Mouse (Mus musculus) regulatory T cell (primary cell): ENCODE results near the gene Astn2.

Experiments
- in situ Hi-C: fragments of 300-600 bp; cut with MboI, MseI; formaldehyde crosslinking; loops from one replicate; pipeline ENCODE4 v1.15.1; 2025; ENCODE audit warnings: high pct_unique_total_duplicates

Astn2 gene

GRCm38 (mm10) chr4:65565493-65565892 lies 838.9 kb downstream of the Astn2 start:
- in situ Hi-C loops: no loop called here

DNA sequence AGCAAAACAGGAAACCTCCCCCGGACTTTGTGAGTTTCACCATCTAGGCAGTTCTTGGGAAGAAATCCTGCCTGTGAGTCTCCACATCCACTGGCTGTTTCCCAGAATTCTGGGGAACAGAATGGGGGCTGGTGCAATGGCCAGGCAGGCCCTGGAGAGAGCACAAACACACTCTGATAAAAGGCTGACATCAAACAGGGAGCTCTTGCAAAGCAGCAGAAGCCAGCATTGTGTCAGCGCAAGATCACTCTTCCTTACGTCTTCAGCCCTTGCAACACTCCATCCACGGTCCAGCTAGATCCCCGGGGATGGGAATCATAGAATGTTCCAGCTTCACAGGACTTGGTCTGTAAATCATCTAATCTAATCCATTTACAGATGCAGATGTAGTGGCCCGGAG lies 855.9 kb downstream of the Astn2 start:
- in situ Hi-C loops: no loop called here

- in situ Hi-C loops: no loop called here
Measured at GRCm38 (mm10) chr4:65545582-65545981, 858.8 kb downstream of the Astn2 start.

- in situ Hi-C loops: no loop called here
Measured at GRCm38 (mm10) chr4:65532071-65532736, 872.2 kb downstream of the Astn2 start.

- in situ Hi-C loops: no loop called here
Measured at GRCm38 (mm10) chr4:65531621-65532020, 872.8 kb downstream of the Astn2 start.

DNA sequence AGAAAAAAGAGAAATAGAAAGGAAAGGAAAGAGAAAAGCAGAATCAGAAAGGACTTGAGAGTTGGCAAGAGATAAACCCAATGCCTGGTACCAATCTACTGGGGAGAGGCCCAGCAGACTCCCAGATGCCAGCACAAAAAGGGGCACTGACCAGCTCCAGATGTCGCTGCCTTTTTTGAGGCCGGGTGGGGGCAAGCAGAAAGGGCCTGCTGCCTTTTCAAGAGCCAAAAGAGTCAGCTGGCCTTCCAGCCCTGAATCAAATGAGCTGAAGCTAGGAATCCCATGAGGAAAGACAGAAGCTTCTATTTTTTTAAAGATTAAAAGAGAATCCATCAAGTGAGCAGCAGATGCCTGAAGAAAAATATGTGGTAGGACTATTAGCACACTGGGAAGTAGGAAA lies 873.5 kb downstream of the Astn2 start:
- in situ Hi-C loops: no loop called here

DNA sequence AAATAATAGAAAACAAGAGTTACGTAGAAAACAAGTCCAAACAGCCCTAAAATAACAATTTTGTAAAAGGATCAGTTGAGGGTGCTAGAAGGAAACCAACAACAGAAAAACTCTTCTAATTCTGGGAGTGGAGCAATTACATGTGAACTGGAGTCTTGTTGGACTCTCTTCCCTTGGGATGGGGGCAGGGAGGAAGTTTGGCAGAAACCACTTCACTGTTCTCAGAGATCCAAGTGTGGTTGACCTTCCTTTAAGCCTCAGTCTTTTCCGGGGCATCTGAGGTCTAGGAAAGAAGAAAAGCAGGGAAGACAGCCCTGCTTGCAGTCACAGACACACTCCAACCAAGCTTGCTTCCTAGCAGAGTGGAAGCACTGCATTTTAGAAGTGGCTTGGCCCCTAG lies 896.3 kb downstream of the Astn2 start:
- in situ Hi-C loops: no loop called here

GRCm38 (mm10) chr4:65506870-65507269 lies 897.5 kb downstream of the Astn2 start:
- in situ Hi-C loops: no loop called here

DNA sequence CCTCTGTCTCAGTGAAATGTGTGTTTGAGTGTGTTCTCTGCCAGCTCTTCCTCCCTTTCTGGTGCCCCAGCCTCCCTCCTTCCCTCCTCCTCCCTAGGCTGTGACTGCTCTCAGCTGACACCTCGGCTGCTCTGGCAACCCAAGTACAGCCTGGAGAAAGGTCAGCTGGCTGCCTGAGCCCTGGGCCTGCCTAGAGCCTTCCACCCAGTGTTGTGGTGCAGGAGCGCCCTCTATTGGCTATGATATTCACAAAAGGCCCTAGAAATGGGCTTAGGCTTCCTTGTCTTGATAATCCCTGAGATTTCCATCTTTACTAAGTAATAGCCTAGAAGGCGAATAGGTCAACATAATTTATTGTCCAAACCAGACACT lies 908.0 kb downstream of the Astn2 start:
- in situ Hi-C loops: no loop called here

- in situ Hi-C loops: no loop called here
Measured at GRCm38 (mm10) chr4:65495705-65496462, 908.5 kb downstream of the Astn2 start.

DNA sequence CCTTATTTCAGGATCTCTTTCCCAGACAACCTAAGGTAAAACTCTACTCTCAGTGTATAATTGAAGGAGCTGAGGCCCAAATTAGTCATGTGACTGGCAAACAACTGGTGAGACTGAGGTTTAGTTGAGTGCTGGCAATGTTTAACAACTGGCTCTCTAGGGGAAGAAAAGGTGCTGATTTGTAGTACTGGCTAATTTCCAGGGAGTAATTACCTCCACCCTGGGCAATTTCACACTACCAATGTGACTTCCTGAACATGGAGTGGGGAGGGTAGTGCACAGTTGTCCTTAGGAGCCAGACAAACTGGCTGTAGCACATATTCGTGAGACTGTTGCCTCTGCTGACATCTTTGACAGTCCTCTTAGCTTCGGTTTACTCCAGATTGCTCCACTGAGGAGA lies 912.9 kb downstream of the Astn2 start:
- in situ Hi-C loops: no loop called here

DNA sequence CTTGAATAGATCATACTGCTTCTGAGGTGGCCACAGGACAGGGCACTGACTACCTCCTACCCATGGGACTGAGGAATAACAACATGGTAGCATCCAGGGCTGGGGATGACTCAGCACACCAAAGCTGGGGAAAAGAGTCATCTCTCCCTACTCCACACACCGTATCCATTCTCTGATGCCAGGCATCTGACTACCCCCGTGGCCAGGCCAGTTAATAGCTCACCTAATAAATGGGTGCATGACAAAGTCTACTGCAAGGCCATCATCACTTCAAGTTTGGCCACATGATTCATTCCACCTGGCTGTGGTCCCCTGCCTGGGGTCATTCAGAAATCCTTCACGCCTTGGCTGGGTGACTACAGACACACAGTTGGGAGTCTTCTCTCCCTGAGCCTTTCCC lies 914.7 kb downstream of the Astn2 start:
- in situ Hi-C loops: no loop called here

- in situ Hi-C loops: no loop called here
Measured at GRCm38 (mm10) chr4:65481632-65482031, 922.8 kb downstream of the Astn2 start.

GRCm38 (mm10) chr4:65477106-65477505 lies 927.3 kb downstream of the Astn2 start:
- in situ Hi-C loops: loop anchor here (10.0 kb wide), 1 partner anchor 1682 kb away; no protein-coding TSS in a partner anchor

DNA sequence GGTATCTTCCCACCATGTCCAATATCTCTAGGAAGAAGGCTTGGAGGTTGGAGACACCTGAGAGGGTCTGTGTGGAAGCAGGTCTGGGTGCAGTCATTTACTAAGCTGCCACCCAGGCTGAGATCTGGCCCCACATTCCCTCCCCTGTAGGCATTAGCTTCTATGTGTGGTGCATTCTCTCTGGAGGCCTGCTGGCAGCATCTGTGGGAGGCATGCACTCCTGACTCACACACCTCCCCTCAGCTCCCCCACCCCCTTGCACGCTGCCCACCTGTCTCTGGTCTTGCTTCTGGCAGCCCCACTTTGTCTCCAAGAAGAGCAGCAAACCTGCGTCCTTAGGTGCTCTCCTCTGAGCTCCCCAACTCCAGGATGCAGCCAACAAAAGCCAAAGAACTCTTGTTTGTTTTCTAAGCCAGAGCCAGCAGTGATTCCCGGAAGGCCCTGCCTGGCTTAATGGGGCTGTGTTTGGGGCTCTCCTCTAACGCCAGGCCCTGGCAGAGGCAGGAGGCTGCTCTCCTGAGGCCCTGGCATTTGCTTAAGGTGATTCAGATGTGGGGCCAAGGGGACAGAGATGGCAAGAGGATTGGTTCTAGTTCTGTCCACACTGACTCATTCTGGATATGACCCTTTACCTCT lies 928.4 kb downstream of the Astn2 start:
- in situ Hi-C loops: loop anchor here (10.0 kb wide), 1 partner anchor 1681 kb away; no protein-coding TSS in a partner anchor

DNA sequence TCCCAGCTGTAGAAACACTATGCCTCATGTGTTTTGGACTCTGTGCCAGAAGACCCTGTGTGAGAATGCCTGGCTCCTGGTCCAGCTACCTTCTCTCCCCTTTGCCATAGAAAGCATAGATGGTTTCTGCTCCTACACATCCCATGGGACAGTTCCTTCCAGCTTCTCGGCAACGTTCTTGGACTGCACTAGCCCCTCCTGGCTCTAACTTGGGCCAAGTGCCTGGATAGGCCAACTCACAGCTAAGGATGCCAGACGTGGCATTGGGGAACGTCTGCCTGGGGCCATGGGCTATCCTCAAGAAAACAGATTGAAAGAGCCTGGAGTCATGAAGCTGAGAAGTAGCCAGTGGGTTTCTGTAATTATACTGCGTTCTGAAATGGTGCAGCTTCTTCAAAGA lies 931.3 kb downstream of the Astn2 start:
- in situ Hi-C loops: loop anchor here (10.0 kb wide), 1 partner anchor 1678 kb away; no protein-coding TSS in a partner anchor

- in situ Hi-C loops: no loop called here
Measured at GRCm38 (mm10) chr4:65449171-65449570, 955.2 kb downstream of the Astn2 start.

DNA sequence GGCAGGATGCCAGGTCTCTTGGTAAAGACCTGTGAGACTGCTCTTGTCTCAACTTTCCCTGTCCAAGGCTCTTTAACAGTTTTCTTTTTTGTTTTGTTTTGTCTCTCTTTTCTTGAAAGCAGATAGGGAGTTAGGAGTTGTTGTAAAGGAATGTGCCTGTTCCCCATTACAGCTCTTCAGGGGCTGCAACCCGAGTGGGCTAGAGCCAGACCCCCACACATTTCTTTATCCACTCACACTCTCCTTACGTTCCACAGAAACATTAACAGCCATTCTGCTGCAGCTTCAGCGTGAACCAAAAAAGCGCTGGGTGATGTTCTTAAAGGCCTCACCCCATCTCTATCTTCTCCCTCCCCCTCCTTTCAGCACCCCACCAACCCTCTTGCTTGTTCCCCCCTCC lies 962.7 kb downstream of the Astn2 start:
- in situ Hi-C loops: no loop called here

DNA sequence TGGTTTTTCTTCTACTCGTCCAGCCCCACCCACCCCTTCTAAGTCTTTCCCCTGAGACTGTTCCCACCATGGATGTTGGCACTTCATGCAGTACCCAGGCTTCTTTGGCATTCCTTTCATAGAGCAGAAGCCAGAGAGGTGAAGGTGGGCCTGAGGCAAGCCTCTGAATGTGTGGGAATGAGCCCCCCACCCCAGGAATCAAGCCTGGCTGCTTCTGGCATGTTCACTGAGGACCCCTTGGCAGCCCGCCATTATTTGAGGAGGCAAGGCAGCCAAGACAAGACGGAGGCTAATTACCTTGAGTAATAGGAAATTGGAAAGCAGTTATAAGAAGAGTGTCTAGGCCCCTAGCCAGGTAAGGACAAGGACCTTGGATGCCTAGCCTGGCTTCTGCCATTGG lies 973.6 kb downstream of the Astn2 start:
- in situ Hi-C loops: no loop called here

- in situ Hi-C loops: no loop called here
Measured at GRCm38 (mm10) chr4:65427480-65427879, 976.9 kb downstream of the Astn2 start.

GRCm38 (mm10) chr4:65426437-65426836 lies 978.0 kb downstream of the Astn2 start:
- in situ Hi-C loops: no loop called here

DNA sequence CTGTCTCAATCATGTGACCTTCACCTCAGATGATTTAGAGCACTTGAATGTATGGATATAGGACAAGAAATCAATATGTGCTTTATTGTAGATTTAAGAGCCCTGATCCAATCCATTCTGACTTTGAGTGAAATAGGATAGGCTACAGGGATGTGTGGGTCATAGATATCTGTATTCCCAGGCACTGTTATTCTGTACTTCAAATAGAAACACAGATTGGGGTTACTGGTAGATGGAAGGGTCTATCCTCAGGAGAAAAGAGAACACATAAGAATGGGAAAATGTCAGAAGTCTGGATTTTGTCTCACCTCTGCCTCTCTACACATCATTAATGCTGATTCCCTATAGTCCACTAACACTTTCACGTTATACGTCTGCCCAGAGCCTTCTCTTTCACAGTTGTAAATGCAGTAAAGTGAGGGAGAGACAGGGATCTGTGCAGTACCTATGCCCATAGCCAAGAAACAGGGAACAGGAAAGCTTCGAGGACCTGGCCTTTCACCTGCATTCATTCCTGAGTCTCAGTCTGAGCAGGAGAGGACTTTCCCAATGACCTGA lies 981.3 kb downstream of the Astn2 start:
- in situ Hi-C loops: no loop called here
